Mouse (Mus musculus): ENCODE results near the gene Ipo4.
A peak's percentile ranks its signal among the peaks of the same experiment; 100 is the strongest.

The Ipo4 gene

GRCm38 (mm10) chr14:55635523-55636007, at the start of gene Ipo4:
Ipo4 (minus strand) TSS chr14:55635957.
- peak; percentile 91 for DNase-seq (ENCODE audit: low read depth)

GRCm38 (mm10) chr14:55682118-55682493, 46.3 kb upstream of the Ipo4 start:
- no peak for DNase-seq (ENCODE audit: low read depth)

GRCm38 (mm10) chr14:55681160-55682117, 45.7 kb upstream of the Ipo4 start, which contains the start of gene Tinf2:
Tinf2 (minus strand) TSS chr14:55681820.
- peak; percentile 98 for DNase-seq (ENCODE audit: low read depth)

- DNase-seq (ENCODE audit: low read depth) = no peak
Measured at GRCm38 (mm10) chr14:55677615-55678014, 41.9 kb upstream of the Ipo4 start.

GRCm38 (mm10) chr14:55672741-55673060, 36.9 kb upstream of the Ipo4 start:
- DNase-seq (ENCODE audit: low read depth) = no peak

- peak; percentile 94 for DNase-seq (ENCODE audit: low read depth)
Measured at GRCm38 (mm10) chr14:55671833-55672740, 36.3 kb upstream of the Ipo4 start, which contains the start of the genes Gmpr2 and Nedd8. Gmpr2 (plus strand) TSS chr14:55671941. Nedd8 (minus strand) TSS chr14:55672124.

- no peak for DNase-seq (ENCODE audit: low read depth)
Measured at GRCm38 (mm10) chr14:55671486-55671832, 35.7 kb upstream of the Ipo4 start.

- DNase-seq (ENCODE audit: low read depth) = no peak
Measured at GRCm38 (mm10) chr14:55660636-55661035, 24.9 kb upstream of the Ipo4 start.

GRCm38 (mm10) chr14:55659960-55660573, 24.3 kb upstream of the Ipo4 start, which contains the start of gene Mdp1:
Mdp1 (minus strand) TSS chr14:55660508.
- peak; percentile 86 for DNase-seq (ENCODE audit: low read depth)

- DNase-seq (ENCODE audit: low read depth) = no peak
Measured at GRCm38 (mm10) chr14:55658011-55658410, 22.3 kb upstream of the Ipo4 start.

- no peak for DNase-seq (ENCODE audit: low read depth)
Measured at GRCm38 (mm10) chr14:55656935-55657334, 21.2 kb upstream of the Ipo4 start.

- no peak for DNase-seq (ENCODE audit: low read depth)
Measured at GRCm38 (mm10) chr14:55651528-55651927, 15.8 kb upstream of the Ipo4 start.

GRCm38 (mm10) chr14:55649884-55650283, 14.1 kb upstream of the Ipo4 start, which contains the start of gene Tssk4:
Tssk4 (plus strand) TSS chr14:55650184.
- no peak for DNase-seq (ENCODE audit: low read depth)

- DNase-seq (ENCODE audit: low read depth) = peak; percentile 67
Measured at GRCm38 (mm10) chr14:55644261-55644888, 8.6 kb upstream of the Ipo4 start.

GRCm38 (mm10) chr14:55643060-55643907, 7.5 kb upstream of the Ipo4 start, which contains the start of gene Tm9sf1:
Tm9sf1 (minus strand) TSS chr14:55643806.
- DNase-seq (ENCODE audit: low read depth) = peak; percentile 84

GRCm38 (mm10) chr14:55642679-55643059, 6.9 kb upstream of the Ipo4 start:
- no peak for DNase-seq (ENCODE audit: low read depth)

- no peak for DNase-seq (ENCODE audit: low read depth)
Measured at GRCm38 (mm10) chr14:55641291-55641690, 5.5 kb upstream of the Ipo4 start.

GRCm38 (mm10) chr14:55640816-55641215, 5.1 kb upstream of the Ipo4 start:
- DNase-seq (ENCODE audit: low read depth) = no peak

GRCm38 (mm10) chr14:55637795-55638194, 2.0 kb upstream of the Ipo4 start, which contains the start of gene Gm49378:
Gm49378 (minus strand) TSS chr14:55637895.
- DNase-seq (ENCODE audit: low read depth) = no peak

GRCm38 (mm10) chr14:55634874-55635522, 759 bp downstream of the Ipo4 start:
- no peak for DNase-seq (ENCODE audit: low read depth)
